Mouse (Mus musculus) bone marrow, adult 2 months (tissue): ENCODE measurements around the gene Stk38.

ENCODE experiments used
- CTCF ChIP-seq: fragments of 200-500 bp; IDR thresholded peaks from 2 replicates; pipeline ENCODE4 v1.5.1; 2011; ENCODE audit warnings: low read length, control low read depth; ENCODE audit not compliant: control insufficient read depth, insufficient read depth
- POLR2A ChIP-seq: fragments of 200-500 bp; IDR thresholded peaks from 2 replicates; pipeline ENCODE4 v1.6.1; 2011; ENCODE audit warnings: low read depth, mild to moderate bottlenecking, control low read depth, low read length, borderline replicate concordance; ENCODE audit not compliant: control insufficient read depth

GRCm38 (mm10) chr17:29022230-29022819 is 14.5 kb upstream of the Stk38 start:
- TF ChIP-seq POLR2A (no peak), CTCF (peak; percentile 67; the same call in 1 of the 2 replicates)
